Mouse (Mus musculus): ENCODE data around the gene Gins1.
"Not testable (repeated sequence)": the region's sequence is repeated elsewhere in the genome, so short reads cannot be mapped to it uniquely, and the experiment has no call there.

GRCm38 (mm10) chr2:150947880-150948611 is 42.8 kb downstream of the Gins1 start:
- TF ChIP-seq POLR2A (IDR thresholded peaks at IDR 0.05; ENCODE audit: control insufficient read depth, low read depth, low read length); CTCF (IDR thresholded peaks at IDR 0.05; ENCODE audit: control insufficient read depth, insufficient read depth, insufficient replicate concordance, low read depth, low read length): not testable (repeated sequence)

All from testis, adult 2 months (tissue).